Mouse (Mus musculus): ENCODE data around the gene Htr1d. TPM values are rescaled to one million over a fixed set of nuclear protein-coding genes. Genes with fewer than 3 reads are reported as not detected.

The Htr1d gene
- polyA plus RNA-seq, 1 experiment from 2014 or later, result 0.10 TPM

DNA sequence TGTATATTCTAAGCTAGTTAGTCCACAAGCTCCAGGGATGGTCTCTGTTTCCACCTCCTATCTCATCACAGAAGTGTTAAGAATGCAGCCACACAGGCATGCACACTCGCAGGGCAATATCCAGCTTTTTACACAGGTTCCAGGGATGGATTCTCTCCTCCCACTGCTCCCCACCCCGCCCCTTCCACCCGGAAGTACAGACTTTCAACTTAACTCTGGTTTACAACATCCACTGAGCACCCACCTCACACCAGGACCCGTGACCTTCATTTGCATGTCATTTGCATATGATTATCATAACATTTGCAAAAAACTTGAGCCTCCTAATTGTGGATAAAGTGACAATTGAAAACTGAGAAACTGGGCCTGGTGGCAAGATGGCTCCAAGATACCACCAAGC is 21.2 kb downstream of the Htr1d start:
- H3K9me3 ChIP-seq (ENCODE audit: control insufficient read depth, low read length), result no peaks in the 10 kb centered on the region
- H3K4me3 ChIP-seq (ENCODE audit: low read length), result no peak overlapping the region
- no peaks in the 10 kb centered on the region for H3K4me1 ChIP-seq (ENCODE audit: control insufficient read depth, insufficient read depth, low read length)
- no peaks in the 10 kb centered on the region for H3K36me3 ChIP-seq (ENCODE audit: control insufficient read depth, insufficient read depth, low read length)
- no peak overlapping the region for H3K4me2 ChIP-seq (ENCODE audit: low read depth, low read length)
- H3K27me3 ChIP-seq (replicated peaks; ENCODE audit: control insufficient read depth, insufficient read depth, low read length), result no peaks in the 10 kb centered on the region
- no peak overlapping the region for H3K9ac ChIP-seq (ENCODE audit: low read depth, low read length)
- ATAC-seq, result no peak
- H3K27ac ChIP-seq (ENCODE audit: low read length), result no peak overlapping the region
- 71% methylated on average over 4 of the region's 4 CpGs for WGBS

- no peaks in the 10 kb centered on the region for H3K9me3 ChIP-seq (ENCODE audit: control insufficient read depth, low read length)
- no peak overlapping the region for H3K9ac ChIP-seq (ENCODE audit: low read depth, low read length)
- H3K27me3 ChIP-seq (replicated peaks; ENCODE audit: control insufficient read depth, insufficient read depth, low read length), result no peaks in the 10 kb centered on the region
- H3K4me3 ChIP-seq (ENCODE audit: low read length), result no peak overlapping the region
- H3K36me3 ChIP-seq (ENCODE audit: control insufficient read depth, insufficient read depth, low read length), result no peaks in the 10 kb centered on the region
- H3K4me2 ChIP-seq (ENCODE audit: low read depth, low read length), result no peak overlapping the region
- peaks cover 9% of the 10 kb centered on the region for H3K4me1 ChIP-seq (ENCODE audit: control insufficient read depth, insufficient read depth, low read length)
- 73% methylated on average over 5 of the region's 5 CpGs for WGBS
- ATAC-seq, result no peak
- no peak overlapping the region for H3K27ac ChIP-seq (ENCODE audit: low read length)
Observed at GRCm38 (mm10) chr4:136449795-136450194, 26.5 kb downstream of the Htr1d start.

DNA sequence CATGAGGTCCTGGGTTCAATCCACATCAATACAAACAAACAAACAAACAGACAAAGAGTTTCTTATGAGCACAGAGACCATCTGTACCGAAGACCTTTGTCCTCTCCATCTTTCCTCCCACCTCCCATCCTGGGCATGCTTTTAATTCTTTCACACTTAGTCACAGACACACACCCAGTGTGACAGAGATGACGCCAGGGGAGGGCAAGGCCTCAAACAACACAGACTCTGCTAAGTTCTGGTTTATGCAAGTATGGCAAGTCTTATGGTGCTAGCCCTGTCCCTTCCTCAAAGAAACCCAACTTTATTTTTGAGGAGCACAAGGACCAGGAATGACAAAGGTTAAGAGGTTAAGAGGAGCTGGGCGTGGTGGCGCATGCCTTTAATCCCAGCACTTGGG is 26.9 kb downstream of the Htr1d start:
- H3K36me3 ChIP-seq (ENCODE audit: control insufficient read depth, insufficient read depth, low read length), result no peaks in the 10 kb centered on the region
- no peak overlapping the region for H3K4me3 ChIP-seq (ENCODE audit: low read length)
- ATAC-seq, result no peak; the same call in 1 of the 2 replicates
- H3K4me2 ChIP-seq (ENCODE audit: low read depth, low read length), result no peak overlapping the region
- no peak overlapping the region for H3K27ac ChIP-seq (ENCODE audit: low read length)
- H3K9ac ChIP-seq (ENCODE audit: low read depth, low read length), result no peak overlapping the region
- 77% methylated on average over 4 of the region's 4 CpGs for WGBS
- H3K9me3 ChIP-seq (ENCODE audit: control insufficient read depth, low read length), result no peaks in the 10 kb centered on the region
- no peaks in the 10 kb centered on the region for H3K27me3 ChIP-seq (replicated peaks; ENCODE audit: control insufficient read depth, insufficient read depth, low read length)
- H3K4me1 ChIP-seq (ENCODE audit: control insufficient read depth, insufficient read depth, low read length), result peaks cover 9% of the 10 kb centered on the region

DNA sequence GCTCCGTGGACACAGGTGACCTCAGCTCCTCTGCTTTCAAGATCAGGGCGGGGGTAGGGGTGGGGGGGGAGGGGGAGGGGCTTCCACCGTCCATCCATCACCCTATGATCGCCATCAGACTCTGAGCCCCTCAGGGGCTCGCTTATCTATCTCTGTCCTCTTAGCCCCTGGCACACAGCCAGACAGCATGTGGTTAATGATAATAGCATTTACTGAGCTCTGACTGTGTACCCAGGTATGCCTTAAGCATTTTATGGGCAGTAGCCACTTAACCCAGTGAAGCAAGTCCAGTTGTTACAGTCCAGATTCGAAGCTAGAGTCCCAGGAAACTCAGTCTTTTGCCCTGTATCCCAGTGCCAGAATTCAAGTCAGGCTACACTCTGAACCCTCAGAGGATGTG is 28.2 kb downstream of the Htr1d start:
- no peaks in the 10 kb centered on the region for H3K27me3 ChIP-seq (replicated peaks; ENCODE audit: control insufficient read depth, insufficient read depth, low read length)
- H3K4me3 ChIP-seq (ENCODE audit: low read length), result no peak overlapping the region
- H3K4me2 ChIP-seq (ENCODE audit: low read depth, low read length), result no peak overlapping the region
- no peaks in the 10 kb centered on the region for H3K9me3 ChIP-seq (ENCODE audit: control insufficient read depth, low read length)
- 13% methylated on average over 6 of the region's 6 CpGs for WGBS
- H3K4me1 ChIP-seq (ENCODE audit: control insufficient read depth, insufficient read depth, low read length), result peaks cover 9% of the 10 kb centered on the region
- H3K27ac ChIP-seq (ENCODE audit: low read length), result peak overlapping the region; percentile 75
- H3K36me3 ChIP-seq (ENCODE audit: control insufficient read depth, insufficient read depth, low read length), result no peaks in the 10 kb centered on the region
- ATAC-seq, result peak; percentile 83
- no peak overlapping the region for H3K9ac ChIP-seq (ENCODE audit: low read depth, low read length)

- 79% methylated on average over 3 of the region's 3 CpGs for WGBS
- Histone ChIP-seq H3K4me2 (ENCODE audit: low read depth, low read length) (no peak overlapping the region), H3K9ac (ENCODE audit: low read depth, low read length) (no peak overlapping the region), H3K4me3 (ENCODE audit: low read length) (no peak overlapping the region), H3K9me3 (ENCODE audit: control insufficient read depth, low read length) (no peaks in the 10 kb centered on the region), H3K36me3 (ENCODE audit: control insufficient read depth, insufficient read depth, low read length) (no peaks in the 10 kb centered on the region), H3K4me1 (ENCODE audit: control insufficient read depth, insufficient read depth, low read length) (peaks cover 9% of the 10 kb centered on the region), H3K27ac (ENCODE audit: low read length) (peak overlapping the region; percentile 75), H3K27me3 (replicated peaks; ENCODE audit: control insufficient read depth, insufficient read depth, low read length) (no peaks in the 10 kb centered on the region)
- 0 out of 2 replicates have a peak, but pooled peaks have one; percentile 12 for ATAC-seq
Observed at GRCm38 (mm10) chr4:136452286-136452685, 29.0 kb downstream of the Htr1d start.

- ATAC-seq, result peak; percentile 84
- Histone ChIP-seq H3K9me3 (ENCODE audit: control insufficient read depth, low read length) (no peaks in the 10 kb centered on the region), H3K36me3 (ENCODE audit: control insufficient read depth, insufficient read depth, low read length) (no peaks in the 10 kb centered on the region), H3K4me3 (ENCODE audit: low read length) (no peak overlapping the region), H3K9ac (ENCODE audit: low read depth, low read length) (no peak overlapping the region), H3K27me3 (replicated peaks; ENCODE audit: control insufficient read depth, insufficient read depth, low read length) (no peaks in the 10 kb centered on the region), H3K4me2 (ENCODE audit: low read depth, low read length) (no peak overlapping the region), H3K4me1 (ENCODE audit: control insufficient read depth, insufficient read depth, low read length) (peaks cover 9% of the 10 kb centered on the region), H3K27ac (ENCODE audit: low read length) (no peak overlapping the region)
- WGBS, result 38% methylated on average over 5 of the region's 5 CpGs
Observed at GRCm38 (mm10) chr4:136452792-136453191, 29.5 kb downstream of the Htr1d start.

GRCm38 (mm10) chr4:136454850-136455260 is 31.5 kb downstream of the Htr1d start:
- WGBS, result 5% methylated on average over 10 of the region's 10 CpGs
- no peaks in the 10 kb centered on the region for H3K27me3 ChIP-seq (replicated peaks; ENCODE audit: control insufficient read depth, insufficient read depth, low read length)
- H3K36me3 ChIP-seq (ENCODE audit: control insufficient read depth, insufficient read depth, low read length), result no peaks in the 10 kb centered on the region
- 0 out of 2 replicates have a peak overlapping the region, but pooled peaks have one; percentile 39 for H3K9ac ChIP-seq (ENCODE audit: low read depth, low read length)
- H3K4me3 ChIP-seq (ENCODE audit: low read length), result peak overlapping the region; percentile 41
- peaks cover 9% of the 10 kb centered on the region for H3K4me1 ChIP-seq (ENCODE audit: control insufficient read depth, insufficient read depth, low read length)
- no peaks in the 10 kb centered on the region for H3K9me3 ChIP-seq (ENCODE audit: control insufficient read depth, low read length)
- no peak for ATAC-seq
- H3K27ac ChIP-seq (ENCODE audit: low read length), result no peak overlapping the region
- peak overlapping the region; percentile 68 for H3K4me2 ChIP-seq (ENCODE audit: low read depth, low read length)

- Histone ChIP-seq H3K36me3 (ENCODE audit: control insufficient read depth, insufficient read depth, low read length) (no peaks in the 10 kb centered on the region), H3K9ac (ENCODE audit: low read depth, low read length) (no peak overlapping the region), H3K4me3 (ENCODE audit: low read length) (no peak overlapping the region), H3K4me1 (ENCODE audit: control insufficient read depth, insufficient read depth, low read length) (peaks cover 11% of the 10 kb centered on the region), H3K9me3 (ENCODE audit: control insufficient read depth, low read length) (no peaks in the 10 kb centered on the region), H3K27me3 (replicated peaks; ENCODE audit: control insufficient read depth, insufficient read depth, low read length) (no peaks in the 10 kb centered on the region), H3K27ac (ENCODE audit: low read length) (no peak overlapping the region), H3K4me2 (ENCODE audit: low read depth, low read length) (no peak overlapping the region)
- ATAC-seq, result no peak
- 88% methylated on average over 6 of the region's 6 CpGs for WGBS
Observed at GRCm38 (mm10) chr4:136456516-136457218, 33.3 kb downstream of the Htr1d start.

- Histone ChIP-seq H3K36me3 (ENCODE audit: control insufficient read depth, insufficient read depth, low read length) (no peaks in the 10 kb centered on the region), H3K9ac (ENCODE audit: low read depth, low read length) (no peak overlapping the region), H3K4me1 (ENCODE audit: control insufficient read depth, insufficient read depth, low read length) (peaks cover 8% of the 10 kb centered on the region), H3K4me3 (ENCODE audit: low read length) (no peak overlapping the region), H3K9me3 (ENCODE audit: control insufficient read depth, low read length) (no peaks in the 10 kb centered on the region), H3K27ac (ENCODE audit: low read length) (no peak overlapping the region), H3K27me3 (replicated peaks; ENCODE audit: control insufficient read depth, insufficient read depth, low read length) (no peaks in the 10 kb centered on the region), H3K4me2 (ENCODE audit: low read depth, low read length) (no peak overlapping the region)
- ATAC-seq, result no peak
- 78% methylated on average over 7 of the region's 7 CpGs for WGBS
Observed at GRCm38 (mm10) chr4:136458276-136458675, 35.0 kb downstream of the Htr1d start.

- no peak for ATAC-seq
- Histone ChIP-seq H3K9ac (ENCODE audit: low read depth, low read length) (no peak overlapping the region), H3K36me3 (ENCODE audit: control insufficient read depth, insufficient read depth, low read length) (no peaks in the 10 kb centered on the region), H3K9me3 (ENCODE audit: control insufficient read depth, low read length) (no peaks in the 10 kb centered on the region), H3K4me2 (ENCODE audit: low read depth, low read length) (no peak overlapping the region), H3K27me3 (replicated peaks; ENCODE audit: control insufficient read depth, insufficient read depth, low read length) (no peaks in the 10 kb centered on the region), H3K4me1 (ENCODE audit: control insufficient read depth, insufficient read depth, low read length) (peaks cover 9% of the 10 kb centered on the region), H3K4me3 (ENCODE audit: low read length) (no peak overlapping the region), H3K27ac (ENCODE audit: low read length) (no peak overlapping the region)
- WGBS, result 81% methylated on average over 12 of the region's 12 CpGs
Observed at GRCm38 (mm10) chr4:136459210-136459609, 35.9 kb downstream of the Htr1d start.

All from intestine, embryonic 16.5 days (tissue).